Mouse (Mus musculus) CD8-positive naive resting alpha-beta T cell, adult 2 months (primary cell): Measurements from ENCODE around the gene Gm21721.
"Not testable (repeated sequence)": the region's sequence is repeated elsewhere in the genome, so short reads cannot be mapped to it uniquely, and the experiment has no call there.

ENCODE experiments used
- DNase-seq, 2 experiments: peaks; one replicate each; pipeline ENCODE4 v3.0.0; 2022; ENCODE audit warnings: low read depth in 2 of 2, low spot score in 2 of 2

The Gm21721 gene

DNA sequence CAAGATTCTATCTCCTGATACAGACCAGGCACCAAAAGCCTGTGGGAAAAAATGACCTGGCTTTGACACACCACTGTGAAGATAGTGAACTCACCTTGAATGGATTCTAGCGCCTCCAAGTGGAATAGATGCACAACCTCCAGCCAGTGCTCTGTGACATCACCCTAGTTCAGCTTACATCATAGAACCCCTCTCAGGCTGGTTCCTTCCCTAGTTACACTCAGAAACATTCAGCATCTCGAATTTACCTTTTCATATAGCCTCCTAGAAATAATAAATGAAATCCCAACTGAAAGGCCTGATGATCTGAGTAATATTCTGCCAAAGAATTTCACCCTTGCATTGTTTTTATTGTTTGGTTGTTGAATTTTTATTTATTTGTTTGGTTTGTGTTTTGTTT lies at the start of gene Gm21721:
Gene Gm21721 (minus strand): TSS at position 101 of the 400 bp plus-strand sequence.
- not testable (repeated sequence) for DNase-seq
